In the genomic region with DNA sequence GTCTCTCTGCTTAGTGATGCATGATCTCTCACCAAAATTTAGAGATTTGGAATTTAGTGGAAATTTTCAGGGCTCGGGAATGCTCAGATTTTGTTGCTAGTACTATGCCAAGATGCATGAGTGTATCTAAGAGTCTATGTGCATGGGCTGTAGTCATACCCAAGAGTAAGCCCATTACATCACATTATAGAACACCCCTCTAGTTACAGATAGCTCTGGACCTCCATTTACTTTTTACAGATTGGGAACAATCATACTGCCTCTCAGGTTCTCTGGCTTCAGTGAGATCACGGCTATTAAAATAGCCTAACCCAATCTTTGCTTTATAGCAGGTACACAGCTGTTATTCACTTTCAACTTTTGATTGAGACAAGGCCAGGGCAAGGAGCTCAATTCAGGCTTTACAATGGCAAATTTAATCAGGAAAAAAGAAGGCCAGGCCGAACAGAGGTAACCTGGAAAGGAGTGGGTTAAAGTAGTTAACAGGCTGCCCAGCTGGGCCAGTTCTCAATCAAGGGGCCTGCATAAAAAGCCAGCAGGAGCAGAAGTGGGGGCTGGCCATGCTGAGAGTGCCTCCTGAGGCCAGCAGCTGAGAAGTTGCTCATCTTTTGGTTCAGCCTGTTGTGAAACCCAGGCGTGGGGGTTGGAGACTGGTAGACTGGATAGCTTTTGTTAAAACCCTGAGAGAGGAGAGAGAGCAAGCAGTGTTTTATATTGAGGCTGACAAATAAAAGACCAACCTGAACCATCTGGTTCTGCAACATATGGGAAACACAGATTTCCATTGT, we compare ENCODE assay signal across 10 mouse cellular contexts.
DNase-seq lines count a peak whose midpoint lies in the region; ATAC-seq and TF ChIP-seq lines count a peak whose summit lies in the region.
"Had no signal": no experiment of that assay in that cellular context is flagged by ENCODE, and none has a peak within 500 bp of the region (broad histone marks: within the 10 kb centered on the region; RNA-seq: fewer than 3 reads in every experiment).

No protein-coding gene starts in this region.

- H3K9ac ChIP-seq in hindbrain, embryonic 12.5 days: no peak overlapping the region
- no peak overlapping the region for H3K9ac ChIP-seq in hindbrain, postnatal 0 days (replicated peaks; ENCODE audit: low read length)
- no peak overlapping the region for H3K9ac ChIP-seq in forebrain, postnatal 0 days
- H3K9ac ChIP-seq in neural tube, embryonic 11.5 days (ENCODE audit: low read length): no peak overlapping the region

- 23% methylated on average over 4 of the region's 4 CpGs for WGBS in hindbrain, embryonic 12.5 days
- WGBS in hindbrain, postnatal 0 days: 37% methylated on average over 4 of the region's 4 CpGs
- 29% methylated on average over 4 of the region's 4 CpGs for WGBS in forebrain, postnatal 0 days
- WGBS in neural tube, embryonic 11.5 days: 27% methylated on average over 4 of the region's 4 CpGs

- no peaks in the 10 kb centered on the region for H3K9me3 ChIP-seq in hindbrain, embryonic 12.5 days (replicated peaks)
- H3K9me3 ChIP-seq in hindbrain, postnatal 0 days (ENCODE audit: low read length): no peaks in the 10 kb centered on the region
- H3K9me3 ChIP-seq in forebrain, postnatal 0 days (ENCODE audit: low read length): no peaks in the 10 kb centered on the region
- no peaks in the 10 kb centered on the region for H3K9me3 ChIP-seq in neural tube, embryonic 11.5 days (ENCODE audit: control insufficient read depth, low read length)

- H3K4me2 ChIP-seq in hindbrain, embryonic 12.5 days (replicated peaks): no peak overlapping the region
- H3K4me2 ChIP-seq in hindbrain, postnatal 0 days (ENCODE audit: low read depth, low read length): no peak overlapping the region
- H3K4me2 ChIP-seq in forebrain, postnatal 0 days (ENCODE audit: low read depth): no peak overlapping the region
- no peak overlapping the region for H3K4me2 ChIP-seq in neural tube, embryonic 11.5 days (ENCODE audit: low read depth)

- H3K27ac ChIP-seq in hindbrain, embryonic 12.5 days: peak overlapping the region; percentile 52; the same call in 1 of the 2 replicates
- no peak overlapping the region for H3K27ac ChIP-seq in hindbrain, postnatal 0 days
- no peak overlapping the region for H3K27ac ChIP-seq in forebrain, postnatal 0 days (ENCODE audit: low read depth, low read length)
- H3K27ac ChIP-seq in neural tube, embryonic 11.5 days (ENCODE audit: low read depth, low read length): peak overlapping the region; percentile 3; the same call in 1 of the 2 replicates

- H3K36me3 ChIP-seq in hindbrain, embryonic 12.5 days: no peaks in the 10 kb centered on the region
- H3K36me3 ChIP-seq in hindbrain, postnatal 0 days (ENCODE audit: insufficient read depth, low read length): no peaks in the 10 kb centered on the region
- no peaks in the 10 kb centered on the region for H3K36me3 ChIP-seq in forebrain, postnatal 0 days (ENCODE audit: insufficient read depth)
- H3K36me3 ChIP-seq in neural tube, embryonic 11.5 days (ENCODE audit: control insufficient read depth, insufficient read depth, low read length): no peaks in the 10 kb centered on the region

- DNase-seq in hindbrain, postnatal 0 days (ENCODE audit: low spot score): no peak
- peak; percentile 22 for DNase-seq in embryo, embryonic 11.5 days (ENCODE audit: low read depth, low spot score)
- no peak for DNase-seq in forebrain, postnatal 0 days
- DNase-seq in neural tube, embryonic 11.5 days (ENCODE audit: low spot score): peak; percentile 53
- DNase-seq in spleen, postnatal 36 days (ENCODE audit: low spot score in 2 of 2): no peak
- no peak for DNase-seq in MN1 (ENCODE audit: low spot score)
- no peak for DNase-seq in layer of hippocampus, postnatal 25 days (ENCODE audit: extremely low spot score in 1 of 2, low spot score in 1 of 2)
- DNase-seq: cerebellum, postnatal 36 days; kidney, adult 18-20 months had no signal

- peaks cover 26% of the 10 kb centered on the region for H3K4me1 ChIP-seq in hindbrain, embryonic 12.5 days
- no peaks in the 10 kb centered on the region for H3K4me1 ChIP-seq in hindbrain, postnatal 0 days (ENCODE audit: insufficient read depth, low read length)
- no peaks in the 10 kb centered on the region for H3K4me1 ChIP-seq in forebrain, postnatal 0 days (ENCODE audit: insufficient read depth)
- peaks cover 6% of the 10 kb centered on the region; the same call in 1 of the 2 replicates for H3K4me1 ChIP-seq in neural tube, embryonic 11.5 days (ENCODE audit: control insufficient read depth, insufficient read depth, low read length)

- no peak for TF ChIP-seq CTCF in hindbrain, postnatal 0 days (IDR thresholded peaks at IDR 0.05; ENCODE audit: low read depth)
- TF ChIP-seq CTCF in forebrain, postnatal 0 days (IDR thresholded peaks at IDR 0.05; ENCODE audit: low read depth): no peak

- peak; percentile 85 for ATAC-seq in hindbrain, embryonic 12.5 days (ENCODE audit: low FRiP score)
- ATAC-seq in hindbrain, postnatal 0 days: no peak
- ATAC-seq in forebrain, postnatal 0 days: peak; percentile 23; the same call in 1 of the 2 replicates
- peak; percentile 84 for ATAC-seq in neural tube, embryonic 11.5 days (ENCODE audit: insufficient read depth, low FRiP score, low TSS enrichment)

- H3K27me3 ChIP-seq in hindbrain, embryonic 12.5 days: no peaks in the 10 kb centered on the region
- H3K27me3 ChIP-seq in hindbrain, postnatal 0 days (ENCODE audit: insufficient read depth, low read length): no peaks in the 10 kb centered on the region
- H3K27me3 ChIP-seq in forebrain, postnatal 0 days (ENCODE audit: insufficient read depth, low read length): no peaks in the 10 kb centered on the region
- no peaks in the 10 kb centered on the region for H3K27me3 ChIP-seq in neural tube, embryonic 11.5 days (ENCODE audit: control insufficient read depth, insufficient read depth, low read length)

- no peak overlapping the region for H3K4me3 ChIP-seq in hindbrain, embryonic 12.5 days
- H3K4me3 ChIP-seq in hindbrain, postnatal 0 days (ENCODE audit: low read length): no peak overlapping the region
- no peak overlapping the region for H3K4me3 ChIP-seq in forebrain, postnatal 0 days (ENCODE audit: low read depth, low read length)
- H3K4me3 ChIP-seq in neural tube, embryonic 11.5 days (ENCODE audit: low read depth, low read length): no peak overlapping the region

Comparison
In these comparisons a context has a peak if more than half of its experiments do, and no peak if none do; other contexts are left out.
1. H3K27ac ChIP-seq: peak in hindbrain, embryonic 12.5 days (single experiment) and neural tube, embryonic 11.5 days (single experiment); none in hindbrain, postnatal 0 days (single experiment) and forebrain, postnatal 0 days (single experiment).
2. DNase-seq: peak in embryo, embryonic 11.5 days (single experiment) and neural tube, embryonic 11.5 days (single experiment); none in hindbrain, postnatal 0 days (single experiment), forebrain, postnatal 0 days (single experiment), spleen, postnatal 36 days (0 of 2), MN1 (single experiment) and layer of hippocampus, postnatal 25 days (0 of 2).